Mouse (Mus musculus) thymus, postnatal 25 days (tissue): Measurements from ENCODE around the gene Cpxm2.

ENCODE experiments used
- DNase-seq: peaks from one replicate; pipeline ENCODE4 v3.0.0; 2022

The Cpxm2 gene

GRCm38 (mm10) chr7:132124948-132125347 is 29.6 kb downstream of the Cpxm2 start:
- no peak for DNase-seq

- no peak for DNase-seq
These were observed 31.3 kb downstream of the Cpxm2 start for GRCm38 (mm10) chr7:132123211-132123610.

GRCm38 (mm10) chr7:132119817-132120216 is 34.7 kb downstream of the Cpxm2 start:
- DNase-seq = no peak

- DNase-seq = no peak
These were observed 42.8 kb downstream of the Cpxm2 start for GRCm38 (mm10) chr7:132111770-132112169.

- DNase-seq = no peak
These were observed 44.2 kb downstream of the Cpxm2 start for GRCm38 (mm10) chr7:132110308-132110707.

GRCm38 (mm10) chr7:132106891-132107290 is 47.6 kb downstream of the Cpxm2 start:
- DNase-seq = no peak

GRCm38 (mm10) chr7:132105326-132105725 is 49.2 kb downstream of the Cpxm2 start:
- DNase-seq = no peak

- DNase-seq = no peak
These were observed 56.1 kb downstream of the Cpxm2 start for GRCm38 (mm10) chr7:132098441-132098840.

GRCm38 (mm10) chr7:132094666-132095065 is 59.9 kb downstream of the Cpxm2 start:
- no peak for DNase-seq

GRCm38 (mm10) chr7:132091551-132091950 is 63.0 kb downstream of the Cpxm2 start:
- DNase-seq = no peak

- DNase-seq = no peak
These were observed 65.9 kb downstream of the Cpxm2 start for GRCm38 (mm10) chr7:132088606-132089005.

GRCm38 (mm10) chr7:132088181-132088580 is 66.4 kb downstream of the Cpxm2 start:
- no peak for DNase-seq

GRCm38 (mm10) chr7:132075825-132076224 is 78.7 kb downstream of the Cpxm2 start:
- no peak for DNase-seq

GRCm38 (mm10) chr7:132074503-132074902 is 80.0 kb downstream of the Cpxm2 start:
- DNase-seq = no peak

GRCm38 (mm10) chr7:132070877-132071625 is 83.5 kb downstream of the Cpxm2 start:
- no peak for DNase-seq

- DNase-seq = no peak
These were observed 86.6 kb downstream of the Cpxm2 start for GRCm38 (mm10) chr7:132067951-132068350.

- DNase-seq = no peak
These were observed 87.0 kb downstream of the Cpxm2 start for GRCm38 (mm10) chr7:132067511-132067910.

- DNase-seq = no peak
These were observed 94.4 kb downstream of the Cpxm2 start for GRCm38 (mm10) chr7:132060116-132060515.

GRCm38 (mm10) chr7:132056565-132056964 is 98.0 kb downstream of the Cpxm2 start:
- DNase-seq = no peak

GRCm38 (mm10) chr7:132046662-132047061 is 107.9 kb downstream of the Cpxm2 start:
- no peak for DNase-seq

- DNase-seq = no peak
These were observed 122.5 kb downstream of the Cpxm2 start for GRCm38 (mm10) chr7:132031940-132032531.

GRCm38 (mm10) chr7:132026671-132027070 is 127.9 kb downstream of the Cpxm2 start:
- DNase-seq = no peak

GRCm38 (mm10) chr7:132025591-132025990 is 128.9 kb downstream of the Cpxm2 start:
- no peak for DNase-seq

GRCm38 (mm10) chr7:132015933-132016332 is 138.6 kb downstream of the Cpxm2 start:
- no peak for DNase-seq

- no peak for DNase-seq
These were observed 139.3 kb downstream of the Cpxm2 start for GRCm38 (mm10) chr7:132015193-132015592.
